Mouse (Mus musculus): ENCODE measurements at regions not wholly inside any gene's neighbourhood (a gene's known extent, or its start where the extent isn't known, plus 50 kb on each side); places are given as distances from the start of the nearest gene placed in this dataset.

DNA sequence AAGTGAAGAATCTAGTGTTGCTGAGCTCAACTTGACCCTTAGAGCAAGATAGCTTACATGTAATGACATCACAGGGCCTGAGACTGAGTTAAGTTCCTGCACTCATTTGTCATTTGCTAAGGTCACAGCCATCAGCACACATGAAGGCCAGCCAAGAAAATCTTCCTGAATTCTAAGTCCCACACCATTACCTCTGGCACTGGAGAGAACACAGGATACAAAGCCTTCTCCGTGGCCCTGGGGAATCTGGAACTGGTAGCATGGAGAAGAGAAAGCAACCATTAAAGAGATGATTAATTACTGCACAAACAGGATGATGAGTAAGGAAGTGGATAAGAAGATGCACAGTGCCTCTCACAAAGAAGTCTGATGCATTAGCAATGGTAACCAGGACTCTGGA is 232.0 kb downstream of the Wdr72 start:
- WGBS = 88% methylated on average over 1 of the region's 1 CpGs
- no peaks in the 10 kb centered on the region for H3K36me3 ChIP-seq (ENCODE audit: control insufficient read depth, insufficient read depth, low read length)
- ATAC-seq (ENCODE audit: low FRiP score, low TSS enrichment) = no peak

DNA sequence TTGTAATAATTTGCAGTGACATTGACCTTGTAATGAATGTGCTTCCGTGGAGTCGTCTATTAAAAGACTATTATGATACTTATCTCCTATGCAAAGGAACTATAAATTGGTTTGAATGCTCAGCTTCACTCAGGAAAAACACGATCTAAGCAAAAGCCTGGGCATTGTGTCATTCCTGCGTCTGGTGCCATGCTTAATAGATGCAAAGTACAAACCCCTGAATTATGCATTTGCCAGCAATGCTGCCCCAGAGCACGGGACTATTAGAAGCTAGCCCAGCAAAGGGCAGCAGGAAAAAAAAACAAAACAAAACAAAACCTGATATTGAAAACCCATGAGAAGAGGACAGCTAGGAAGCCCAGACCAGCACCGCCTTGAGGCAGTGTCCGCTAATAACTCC is 234.9 kb downstream of the Wdr72 start:
- DNase-seq (peak; percentile 52), ATAC-seq (ENCODE audit: low FRiP score, low TSS enrichment) (no peak)
- H3K36me3 ChIP-seq (ENCODE audit: control insufficient read depth, insufficient read depth, low read length) = no peaks in the 10 kb centered on the region
- H3K9me3 ChIP-seq (ENCODE audit: control insufficient read depth, low read length) = no peaks in the 10 kb centered on the region
- H3K27ac ChIP-seq (replicated peaks; ENCODE audit: low read depth, low read length) = no peak overlapping the region
- H3K27me3 ChIP-seq (ENCODE audit: control insufficient read depth, insufficient read depth, low read length) = no peaks in the 10 kb centered on the region
- no peak overlapping the region for H3K4me2 ChIP-seq (ENCODE audit: low read length)
- WGBS = 45% methylated on average over 7 of the region's 7 CpGs
- no peak overlapping the region for H3K4me3 ChIP-seq (replicated peaks; ENCODE audit: low read depth, low read length)
- no peak overlapping the region for H3K9ac ChIP-seq (replicated peaks; ENCODE audit: low read length)
- peaks cover 6% of the 10 kb centered on the region for H3K4me1 ChIP-seq (ENCODE audit: control insufficient read depth, insufficient read depth, low read length)

More for the DNA sequence above, 232.0 kb downstream of the Wdr72 start:
- Histone ChIP-seq H3K4me1 (ENCODE audit: control insufficient read depth, insufficient read depth, low read length) (peaks cover 6% of the 10 kb centered on the region), H3K9me3 (ENCODE audit: control insufficient read depth, low read length) (no peaks in the 10 kb centered on the region), H3K9ac (replicated peaks; ENCODE audit: low read length) (no peak overlapping the region), H3K4me3 (replicated peaks; ENCODE audit: low read depth, low read length) (no peak overlapping the region), H3K4me2 (ENCODE audit: low read length) (no peak overlapping the region), H3K27ac (replicated peaks; ENCODE audit: low read depth, low read length) (no peak overlapping the region), H3K27me3 (ENCODE audit: control insufficient read depth, insufficient read depth, low read length) (no peaks in the 10 kb centered on the region)
- DNase-seq = no peak

DNA sequence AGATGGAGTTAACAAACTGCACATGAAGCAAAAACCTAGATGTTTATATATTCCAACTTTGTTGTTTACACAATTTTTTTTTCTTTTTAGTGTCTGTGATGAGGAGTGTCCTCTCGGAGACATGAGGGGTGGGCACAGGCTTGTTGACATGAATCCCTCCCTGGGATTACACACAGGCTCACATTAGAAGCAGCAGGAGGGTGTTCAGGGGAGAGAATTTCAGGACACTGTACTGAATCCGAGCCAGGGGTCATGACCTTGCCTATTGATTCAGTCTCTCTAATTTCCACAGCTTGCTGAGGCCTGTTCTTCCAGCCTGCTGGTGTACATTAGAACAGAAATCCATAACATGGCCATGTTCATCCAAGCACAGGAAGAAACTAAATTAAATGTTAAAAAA is 238.6 kb downstream of the Wdr72 start:
- no peak for DNase-seq
- H3K9ac ChIP-seq (replicated peaks; ENCODE audit: low read length) = no peak overlapping the region
- ATAC-seq (ENCODE audit: low FRiP score, low TSS enrichment) = no peak
- H3K9me3 ChIP-seq (ENCODE audit: control insufficient read depth, low read length) = no peaks in the 10 kb centered on the region
- H3K4me3 ChIP-seq (replicated peaks; ENCODE audit: low read depth, low read length) = no peak overlapping the region
- H3K27ac ChIP-seq (replicated peaks; ENCODE audit: low read depth, low read length) = no peak overlapping the region
- WGBS = 18% methylated on average over 2 of the region's 2 CpGs
- H3K4me1 ChIP-seq (ENCODE audit: control insufficient read depth, insufficient read depth, low read length) = peaks cover 6% of the 10 kb centered on the region
- H3K4me2 ChIP-seq (ENCODE audit: low read length) = no peak overlapping the region
- H3K36me3 ChIP-seq (ENCODE audit: control insufficient read depth, insufficient read depth, low read length) = no peaks in the 10 kb centered on the region
- H3K27me3 ChIP-seq (ENCODE audit: control insufficient read depth, insufficient read depth, low read length) = no peaks in the 10 kb centered on the region

DNA sequence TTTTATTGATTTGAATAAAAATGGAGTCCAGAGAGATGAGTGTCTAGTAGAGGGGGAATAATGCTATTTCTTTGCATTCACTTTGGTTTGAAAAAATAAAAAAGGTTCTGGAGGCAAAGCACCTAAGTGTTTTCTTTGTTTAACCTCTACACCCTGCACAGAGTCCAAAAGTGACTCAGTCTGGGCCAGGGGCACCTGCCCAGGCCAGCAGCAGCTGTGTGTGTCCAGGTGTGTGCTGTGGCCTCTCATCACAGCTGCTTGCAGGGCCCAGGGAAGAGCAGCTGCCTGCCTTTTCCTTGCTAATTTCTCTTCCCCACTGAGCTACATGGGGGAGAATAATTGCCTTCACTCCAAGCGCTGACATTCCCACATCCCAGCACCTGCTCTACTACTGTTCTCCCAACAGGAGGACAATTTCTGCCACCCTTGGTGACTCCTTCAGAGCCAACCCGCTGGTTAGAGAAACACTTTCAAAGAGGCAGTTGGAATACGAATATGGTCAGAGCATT is 255.8 kb downstream of the Wdr72 start:
- Histone ChIP-seq H3K4me2 (ENCODE audit: low read length) (no peak overlapping the region), H3K4me3 (replicated peaks; ENCODE audit: low read depth, low read length) (no peak overlapping the region), H3K4me1 (ENCODE audit: control insufficient read depth, insufficient read depth, low read length) (no peaks in the 10 kb centered on the region), H3K9me3 (ENCODE audit: control insufficient read depth, low read length) (no peaks in the 10 kb centered on the region), H3K36me3 (ENCODE audit: control insufficient read depth, insufficient read depth, low read length) (no peaks in the 10 kb centered on the region), H3K9ac (replicated peaks; ENCODE audit: low read length) (no peak overlapping the region), H3K27me3 (ENCODE audit: control insufficient read depth, insufficient read depth, low read length) (no peaks in the 10 kb centered on the region), H3K27ac (replicated peaks; ENCODE audit: low read depth, low read length) (no peak overlapping the region)
- ATAC-seq (ENCODE audit: low FRiP score, low TSS enrichment) (no peak), DNase-seq (no peak)
- 20% methylated on average over 3 of the region's 3 CpGs for WGBS

DNA sequence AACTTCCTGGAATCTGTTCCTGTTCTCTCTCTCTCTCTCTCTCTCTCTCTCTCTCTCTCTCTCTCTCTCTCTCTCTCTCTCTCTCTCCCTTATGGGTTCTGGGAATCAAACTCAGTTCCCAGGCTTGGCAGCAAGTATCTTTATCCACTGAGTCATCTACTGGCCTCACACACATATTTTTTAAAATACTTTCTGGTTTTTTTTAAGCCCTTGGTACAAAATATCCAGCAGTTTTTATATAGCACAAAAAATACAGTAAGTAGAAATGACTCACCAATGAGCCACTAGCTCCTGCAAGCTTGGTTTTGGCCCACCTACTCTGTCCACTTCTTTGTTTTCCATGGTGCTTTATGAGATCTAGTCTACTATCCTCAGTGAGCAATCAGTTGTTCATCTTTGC is 266.0 kb downstream of the Wdr72 start:
- Histone ChIP-seq H3K4me2 (ENCODE audit: low read length) (no peak overlapping the region), H3K4me3 (replicated peaks; ENCODE audit: low read depth, low read length) (no peak overlapping the region), H3K36me3 (ENCODE audit: control insufficient read depth, insufficient read depth, low read length) (no peaks in the 10 kb centered on the region), H3K4me1 (ENCODE audit: control insufficient read depth, insufficient read depth, low read length) (no peaks in the 10 kb centered on the region), H3K9me3 (ENCODE audit: control insufficient read depth, low read length) (no peaks in the 10 kb centered on the region), H3K27me3 (ENCODE audit: control insufficient read depth, insufficient read depth, low read length) (no peaks in the 10 kb centered on the region), H3K27ac (replicated peaks; ENCODE audit: low read depth, low read length) (no peak overlapping the region), H3K9ac (replicated peaks; ENCODE audit: low read length) (no peak overlapping the region)
- no peak for ATAC-seq (ENCODE audit: low FRiP score, low TSS enrichment)
- no peak for DNase-seq

DNA sequence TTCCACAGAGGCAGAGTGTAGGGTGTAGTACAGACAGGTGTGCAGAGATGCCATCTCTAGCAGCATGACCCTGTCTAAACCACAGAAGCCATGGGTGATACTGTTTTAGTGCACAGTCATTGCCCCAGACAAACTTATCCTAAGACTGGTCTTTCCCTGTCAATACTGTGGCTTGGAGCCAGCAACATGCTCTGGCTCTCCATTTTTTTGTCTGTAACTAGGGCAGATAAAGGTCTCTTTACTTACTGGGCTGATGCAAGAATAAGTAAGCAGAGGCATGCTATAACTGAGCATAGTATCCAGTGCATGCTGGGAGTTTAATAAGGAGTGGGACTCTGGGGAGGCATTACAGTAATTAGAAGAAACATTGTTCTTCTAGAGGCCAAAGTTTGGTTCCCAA is 267.0 kb downstream of the Wdr72 start:
- ATAC-seq (ENCODE audit: low FRiP score, low TSS enrichment) (no peak), DNase-seq (no peak)
- no peak overlapping the region for H3K4me3 ChIP-seq (replicated peaks; ENCODE audit: low read depth, low read length)
- H3K4me1 ChIP-seq (ENCODE audit: control insufficient read depth, insufficient read depth, low read length) = no peaks in the 10 kb centered on the region
- H3K9me3 ChIP-seq (ENCODE audit: control insufficient read depth, low read length) = no peaks in the 10 kb centered on the region
- H3K27ac ChIP-seq (replicated peaks; ENCODE audit: low read depth, low read length) = no peak overlapping the region
- H3K4me2 ChIP-seq (ENCODE audit: low read length) = no peak overlapping the region
- H3K36me3 ChIP-seq (ENCODE audit: control insufficient read depth, insufficient read depth, low read length) = no peaks in the 10 kb centered on the region
- H3K9ac ChIP-seq (replicated peaks; ENCODE audit: low read length) = no peak overlapping the region
- no peaks in the 10 kb centered on the region for H3K27me3 ChIP-seq (ENCODE audit: control insufficient read depth, insufficient read depth, low read length)

DNA sequence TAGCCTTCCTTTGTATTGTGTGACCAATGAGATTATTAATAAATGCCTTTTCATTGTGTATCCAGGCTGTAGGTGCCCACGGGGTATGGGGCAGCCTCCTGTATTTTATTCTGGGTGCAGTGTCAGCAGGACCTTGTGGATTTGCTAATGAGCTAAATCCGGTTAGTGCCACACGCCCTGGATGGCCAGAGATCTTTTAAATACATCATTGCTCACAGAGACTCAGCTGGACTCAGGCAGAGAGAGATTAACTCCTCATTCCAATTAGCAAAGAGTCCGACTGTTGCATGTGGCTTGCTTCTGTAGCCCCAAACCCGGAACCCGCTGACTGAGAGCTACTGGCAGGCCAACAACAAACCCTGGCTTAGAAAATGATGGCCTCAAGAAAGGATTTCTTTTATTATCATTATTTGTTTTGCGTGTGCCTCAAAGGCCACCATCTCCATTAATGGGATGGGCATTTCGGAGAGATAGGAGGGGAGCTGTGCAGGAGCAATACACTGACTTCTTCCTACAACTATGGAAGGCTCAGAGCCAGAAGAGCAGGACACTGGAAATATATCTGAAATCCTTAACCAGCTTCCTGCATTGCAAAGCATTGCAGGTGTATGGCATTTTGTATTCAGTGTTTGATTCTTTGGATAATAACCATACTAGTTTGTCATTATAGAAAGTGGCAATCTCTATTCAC is 274.2 kb downstream of the Wdr72 start:
- no peak overlapping the region for H3K4me3 ChIP-seq (replicated peaks; ENCODE audit: low read depth, low read length)
- H3K4me2 ChIP-seq (ENCODE audit: low read length) = no peak overlapping the region
- H3K4me1 ChIP-seq (ENCODE audit: control insufficient read depth, insufficient read depth, low read length) = peaks cover 8% of the 10 kb centered on the region
- no peaks in the 10 kb centered on the region for H3K9me3 ChIP-seq (ENCODE audit: control insufficient read depth, low read length)
- peak overlapping the region; percentile 49; the same call in 1 of the 2 replicates for H3K27ac ChIP-seq (replicated peaks; ENCODE audit: low read depth, low read length)
- no peaks in the 10 kb centered on the region for H3K36me3 ChIP-seq (ENCODE audit: control insufficient read depth, insufficient read depth, low read length)
- DNase-seq (peak; percentile 67), ATAC-seq (ENCODE audit: low FRiP score, low TSS enrichment) (peak; percentile 81)
- WGBS = 13% methylated on average over 8 of the region's 8 CpGs
- H3K9ac ChIP-seq (replicated peaks; ENCODE audit: low read length) = no peak overlapping the region
- no peaks in the 10 kb centered on the region for H3K27me3 ChIP-seq (ENCODE audit: control insufficient read depth, insufficient read depth, low read length)

DNA sequence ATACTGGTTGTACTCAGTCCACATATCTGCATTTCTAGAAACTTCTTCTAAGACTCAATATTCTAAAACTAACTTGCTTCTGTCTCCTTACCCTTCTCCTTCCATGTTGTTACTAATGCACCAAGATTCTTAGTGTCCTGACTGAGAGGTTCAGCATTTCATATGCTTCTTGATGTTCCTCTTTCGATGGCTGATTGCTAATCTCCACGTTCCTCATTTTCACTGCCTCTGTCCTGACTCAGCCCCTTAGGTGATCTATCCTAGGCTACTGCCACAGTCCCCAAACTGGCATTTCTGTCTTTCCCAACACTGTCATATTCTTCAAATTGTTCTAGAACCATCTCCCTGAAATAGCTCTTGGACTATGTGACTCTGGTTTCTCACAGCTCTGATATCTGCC is 315.4 kb downstream of the Wdr72 start:
- no peaks in the 10 kb centered on the region for H3K4me1 ChIP-seq (ENCODE audit: control insufficient read depth, insufficient read depth, low read length)
- H3K27ac ChIP-seq (replicated peaks; ENCODE audit: low read depth, low read length) = no peak overlapping the region
- H3K9ac ChIP-seq (replicated peaks; ENCODE audit: low read length) = no peak overlapping the region
- H3K4me2 ChIP-seq (ENCODE audit: low read length) = no peak overlapping the region
- no peak overlapping the region for H3K4me3 ChIP-seq (replicated peaks; ENCODE audit: low read depth, low read length)
- no peaks in the 10 kb centered on the region for H3K27me3 ChIP-seq (ENCODE audit: control insufficient read depth, insufficient read depth, low read length)
- ATAC-seq (ENCODE audit: low FRiP score, low TSS enrichment) (no peak), DNase-seq (no peak)
- H3K9me3 ChIP-seq (ENCODE audit: control insufficient read depth, low read length) = no peaks in the 10 kb centered on the region
- H3K36me3 ChIP-seq (ENCODE audit: control insufficient read depth, insufficient read depth, low read length) = no peaks in the 10 kb centered on the region
- WGBS = 93% methylated on average over 2 of the region's 2 CpGs

DNA sequence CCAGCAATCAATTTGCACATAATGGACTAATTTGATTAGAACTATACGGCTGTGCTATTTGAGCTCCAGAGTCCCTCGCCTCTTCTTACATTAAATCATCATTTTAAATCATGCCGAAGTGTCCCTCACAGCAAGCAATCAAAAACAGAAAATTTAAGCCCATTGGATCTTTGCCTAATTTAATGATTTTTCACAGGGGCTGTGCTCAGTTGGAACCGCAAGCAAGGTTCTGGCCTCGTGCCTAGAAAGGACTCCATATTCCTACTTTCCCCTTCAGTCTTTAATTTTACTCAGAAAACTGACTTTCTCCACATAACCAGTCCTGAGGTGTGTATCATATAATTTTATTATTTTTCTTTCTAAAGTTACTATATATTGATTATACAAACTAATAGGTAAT is 339.8 kb downstream of the Wdr72 start:
- Histone ChIP-seq H3K36me3 (ENCODE audit: control insufficient read depth, insufficient read depth, low read length) (no peaks in the 10 kb centered on the region), H3K4me2 (ENCODE audit: low read length) (no peak overlapping the region), H3K27me3 (ENCODE audit: control insufficient read depth, insufficient read depth, low read length) (no peaks in the 10 kb centered on the region), H3K9me3 (ENCODE audit: control insufficient read depth, low read length) (no peaks in the 10 kb centered on the region), H3K9ac (replicated peaks; ENCODE audit: low read length) (no peak overlapping the region), H3K27ac (replicated peaks; ENCODE audit: low read depth, low read length) (no peak overlapping the region), H3K4me1 (ENCODE audit: control insufficient read depth, insufficient read depth, low read length) (no peaks in the 10 kb centered on the region), H3K4me3 (replicated peaks; ENCODE audit: low read depth, low read length) (no peak overlapping the region)
- ATAC-seq (ENCODE audit: low FRiP score, low TSS enrichment) (no peak), DNase-seq (peak; percentile 44)
- 77% methylated on average over 5 of the region's 5 CpGs for WGBS
